Mouse (Mus musculus): Measurements from ENCODE around the gene Arhgap20.

Gene Arhgap20

GRCm38 (mm10) chr9:51798251-51798650 is 33.1 kb downstream of the Arhgap20 start:
- no peak for DNase-seq (ENCODE audit: low read depth, low spot score)

GRCm38 (mm10) chr9:51799156-51799555 is 34.0 kb downstream of the Arhgap20 start:
- no peak for DNase-seq (ENCODE audit: low read depth, low spot score)

- no peak for DNase-seq (ENCODE audit: low read depth, low spot score)
Measured at GRCm38 (mm10) chr9:51807272-51807671, 42.1 kb downstream of the Arhgap20 start.

DNA sequence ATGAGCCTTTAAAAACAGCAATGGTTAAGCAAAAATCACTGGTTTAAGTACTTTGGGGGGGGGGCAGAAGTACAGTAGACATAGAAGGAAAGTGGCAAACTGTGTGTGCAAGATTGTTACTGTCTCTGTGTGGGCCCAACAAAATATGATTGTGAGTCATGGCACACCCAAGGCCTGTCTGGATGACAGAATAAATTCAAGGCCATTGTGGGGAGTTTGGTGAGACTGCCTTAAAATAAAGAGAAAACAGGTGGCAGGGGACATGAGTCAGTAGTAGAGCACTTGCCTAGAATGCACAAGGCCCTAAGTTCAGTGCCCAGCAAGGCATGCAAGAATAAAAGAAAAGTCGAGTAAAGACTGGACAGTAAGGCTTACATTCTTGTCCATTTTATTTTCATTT is 47.8 kb downstream of the Arhgap20 start:
- DNase-seq (ENCODE audit: low read depth, low spot score) = peak; percentile 51

GRCm38 (mm10) chr9:51824516-51824915 is 59.4 kb downstream of the Arhgap20 start:
- no peak for DNase-seq (ENCODE audit: low read depth, low spot score)

DNA sequence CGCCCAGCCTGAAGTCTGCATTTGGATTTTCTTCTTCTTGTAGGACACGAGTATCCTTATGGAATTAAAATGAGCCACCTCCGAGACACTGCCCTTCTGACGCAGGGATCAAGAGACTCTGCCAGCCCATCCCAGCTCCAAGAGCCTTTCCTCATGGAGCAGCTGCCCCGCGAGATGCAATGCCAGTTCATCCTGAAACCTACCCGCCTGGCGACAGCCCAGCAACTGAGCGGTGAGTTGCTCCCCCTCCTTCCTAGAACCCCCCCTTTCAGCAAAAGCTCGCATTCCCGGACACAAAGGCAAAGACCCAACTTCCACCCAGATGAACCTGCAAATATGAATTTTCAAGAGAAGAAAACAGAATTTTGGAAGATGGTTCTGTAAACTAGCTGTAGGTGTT is 66.5 kb downstream of the Arhgap20 start:
- no peak for DNase-seq (ENCODE audit: low read depth, low spot score)

- DNase-seq (ENCODE audit: low read depth, low spot score) = no peak
Measured at GRCm38 (mm10) chr9:51832368-51832767, 67.2 kb downstream of the Arhgap20 start.

- no peak for DNase-seq (ENCODE audit: low read depth, low spot score)
Measured at GRCm38 (mm10) chr9:51837716-51838115, 72.6 kb downstream of the Arhgap20 start.

DNA sequence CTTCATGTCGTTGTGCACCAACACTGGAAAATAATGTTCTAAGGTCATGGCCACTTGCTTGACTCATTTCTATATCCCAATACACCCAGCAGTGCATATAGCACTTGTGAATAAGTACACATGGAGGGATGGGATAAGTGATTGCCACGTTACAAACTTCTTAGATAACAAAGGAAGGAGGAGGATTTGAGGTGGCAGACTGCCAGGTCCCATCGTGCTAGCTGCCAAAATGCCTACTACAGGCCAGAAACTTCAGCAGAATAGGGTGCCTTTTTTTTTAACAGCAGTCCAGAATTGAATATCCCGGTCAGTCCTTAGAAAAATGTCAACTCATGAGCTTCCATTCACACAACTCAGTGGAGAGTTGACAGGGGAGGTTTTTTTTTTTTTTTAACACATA is 78.1 kb downstream of the Arhgap20 start:
- DNase-seq (ENCODE audit: low read depth, low spot score) = peak; percentile 22

- no peak for DNase-seq (ENCODE audit: low read depth, low spot score)
Measured at GRCm38 (mm10) chr9:51845796-51846195, 80.7 kb downstream of the Arhgap20 start.

DNA sequence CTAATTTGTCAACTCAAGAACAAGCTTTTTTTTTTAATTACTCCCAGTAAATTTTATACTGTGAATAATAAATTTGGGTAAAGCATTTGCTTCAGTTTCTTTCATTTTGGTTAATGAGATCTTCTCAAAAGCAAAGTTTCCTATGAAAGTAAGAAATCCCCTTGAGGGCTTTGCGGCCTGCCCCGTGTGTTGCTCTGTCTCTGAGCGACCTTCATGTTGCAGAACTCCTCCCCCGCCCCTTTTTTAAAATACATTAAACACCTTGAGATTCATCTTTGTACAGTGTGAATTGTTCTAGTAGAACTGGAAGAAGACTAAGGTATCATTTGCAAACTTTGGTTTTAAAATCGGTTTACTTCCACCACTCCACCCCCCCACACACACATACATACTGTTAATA is 88.6 kb downstream of the Arhgap20 start:
- DNase-seq (ENCODE audit: low read depth, low spot score) = no peak

DNA sequence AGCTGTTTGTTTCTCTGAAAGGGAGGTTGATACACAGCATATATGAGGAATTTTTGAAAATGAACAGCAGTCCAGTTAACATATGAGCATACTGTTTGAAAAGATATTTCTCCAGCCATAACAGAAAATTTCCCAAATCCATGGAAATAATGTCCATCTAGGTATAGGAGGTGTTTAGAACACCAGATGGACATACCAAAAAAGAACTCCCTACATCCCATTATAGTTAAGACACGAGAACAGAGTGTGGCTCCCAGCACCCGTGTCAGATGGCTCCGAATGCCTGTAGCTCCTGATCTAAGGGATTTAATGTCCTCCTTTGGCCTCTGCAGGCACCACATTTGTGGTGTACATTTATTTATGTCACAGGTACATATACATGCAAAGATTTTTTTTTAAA is 99.1 kb downstream of the Arhgap20 start:
- DNase-seq (ENCODE audit: low read depth, low spot score) = no peak

GRCm38 (mm10) chr9:51866634-51867033 is 101.5 kb downstream of the Arhgap20 start:
- DNase-seq (ENCODE audit: low read depth, low spot score) = no peak

DNA sequence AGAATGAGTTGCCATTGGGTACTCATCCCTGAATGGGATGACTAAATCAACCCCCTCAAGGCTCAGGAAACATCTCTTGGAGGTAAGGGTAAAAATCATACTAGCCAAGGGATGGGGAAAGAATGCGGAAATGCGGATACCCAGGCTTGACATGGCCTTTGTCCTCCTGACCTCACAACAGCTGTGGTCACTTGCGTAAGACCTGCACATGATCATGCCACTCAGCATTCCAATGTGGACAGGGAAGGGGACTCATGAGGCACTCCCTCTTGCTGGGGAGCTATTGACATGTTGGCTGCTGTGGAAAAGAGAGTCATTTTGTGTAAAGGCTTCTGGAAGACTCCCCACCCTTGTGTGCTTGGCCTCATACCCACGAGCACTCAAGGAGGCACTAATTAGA is 103.9 kb downstream of the Arhgap20 start:
- no peak for DNase-seq (ENCODE audit: low read depth, low spot score)

DNA sequence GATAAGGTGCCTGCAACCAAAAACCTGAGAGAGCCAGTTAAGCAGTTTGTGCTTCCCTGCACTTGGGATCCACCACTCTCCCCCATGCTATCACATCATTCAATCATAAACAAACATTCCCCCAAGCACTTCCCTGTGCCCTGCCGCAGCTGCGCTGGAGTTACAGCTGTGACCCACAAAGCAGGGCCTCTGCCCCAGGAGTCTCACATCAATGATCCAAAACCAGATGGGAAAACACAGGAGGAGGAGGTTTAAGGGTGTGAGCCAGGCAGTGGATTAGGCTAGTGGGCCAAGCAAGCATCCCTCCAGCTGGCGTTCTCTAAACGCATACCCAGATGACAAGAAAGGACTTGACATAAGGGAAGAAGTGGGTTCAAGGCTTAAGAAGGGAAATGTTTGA is 109.2 kb downstream of the Arhgap20 start:
- no peak for DNase-seq (ENCODE audit: low read depth, low spot score)

- no peak for DNase-seq (ENCODE audit: low read depth, low spot score)
Measured at GRCm38 (mm10) chr9:51875531-51875930, 110.4 kb downstream of the Arhgap20 start.

- DNase-seq (ENCODE audit: low read depth, low spot score) = peak; percentile 93
Measured at GRCm38 (mm10) chr9:51881386-51881785, 116.2 kb downstream of the Arhgap20 start.

DNA sequence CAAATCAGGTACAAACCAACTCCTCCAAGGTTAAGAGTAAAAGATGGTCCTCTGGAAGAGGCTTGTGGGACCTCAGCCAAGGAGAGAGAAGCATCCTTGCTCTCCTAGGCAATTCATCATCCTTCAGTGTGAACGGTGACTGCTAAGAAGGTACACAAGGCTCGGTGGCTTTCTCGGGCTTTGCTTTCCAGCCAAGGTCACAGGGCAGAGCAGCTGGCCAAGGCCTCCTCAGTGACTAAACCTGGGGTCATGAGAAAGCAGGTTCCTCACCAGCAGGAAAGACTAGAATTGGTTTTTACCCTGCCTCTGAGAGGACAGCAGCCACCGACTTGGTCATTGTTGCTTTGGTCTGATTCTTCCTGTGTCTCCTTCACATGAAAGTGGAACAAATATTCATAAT is 116.7 kb downstream of the Arhgap20 start:
- DNase-seq (ENCODE audit: low read depth, low spot score) = no peak

GRCm38 (mm10) chr9:51883319-51883718 is 118.2 kb downstream of the Arhgap20 start:
- DNase-seq (ENCODE audit: low read depth, low spot score) = peak; percentile 95

- no peak for DNase-seq (ENCODE audit: low read depth, low spot score)
Measured at GRCm38 (mm10) chr9:51892921-51893320, 127.8 kb downstream of the Arhgap20 start.
